ENCODE assay signal across 33 mouse cellular contexts in genomic region chr4:98823047-98823446, GRCm38 (mm10). TPM values are rescaled to one million over a fixed set of nuclear protein-coding genes. Genes with fewer than 3 reads are reported as not detected.
DNase-seq lines count a peak whose midpoint lies in the region; ATAC-seq lines count a peak whose summit lies in the region.
"Had no signal": no experiment of that assay in that cellular context is flagged by ENCODE, and none has a peak within 500 bp of the region (broad histone marks: within the 10 kb centered on the region; RNA-seq: fewer than 3 reads in every experiment).

No protein-coding gene starts in this region.

- H3K27me3 ChIP-seq in kidney, embryonic 16.5 days (ENCODE audit: insufficient read depth, low read length), result no peaks in the 10 kb centered on the region
- peaks cover 10% of the 10 kb centered on the region; the same call in 1 of the 2 replicates for H3K27me3 ChIP-seq in midbrain, embryonic 14.5 days (ENCODE audit: control insufficient read depth, insufficient read depth, low read length)
- peaks cover 4% of the 10 kb centered on the region for H3K27me3 ChIP-seq in midbrain, embryonic 11.5 days (ENCODE audit: control insufficient read depth, insufficient read depth, low read length)
- peaks cover 24% of the 10 kb centered on the region for H3K27me3 ChIP-seq in embryonic facial prominence, embryonic 10.5 days (replicated peaks; ENCODE audit: low read depth, poor library complexity, severe bottlenecking)
- peaks cover 11% of the 10 kb centered on the region for H3K27me3 ChIP-seq in heart, embryonic 11.5 days (ENCODE audit: control insufficient read depth, insufficient read depth, low read length)

- no peak for DNase-seq in kidney, adult 11 months
- DNase-seq in midbrain, embryonic 14.5 days, result peak; percentile 6
- no peak for DNase-seq in midbrain, embryonic 11.5 days (ENCODE audit: low spot score, missing footprints)
- peak; percentile 16 for DNase-seq in brain, adult 2 months (ENCODE audit: low read depth, low spot score)
- no peak for DNase-seq in embryonic facial prominence, embryonic 10.5 days (ENCODE audit: low spot score)
- DNase-seq: adrenal gland, adult 2 months; adrenal gland, postnatal 14 days; cerebellum, adult 11-12 months; cerebellum, adult 8-10 months; cerebellum, postnatal 10 days; cerebellum, postnatal 36 days; embryo, embryonic 11 days; forebrain, postnatal 0 days; gastrocnemius, adult 2 months; gastrocnemius, postnatal 14 days; heart, adult 11 months; heart, postnatal 10 days; heart, postnatal 36 days had no signal

- WGBS in kidney, embryonic 16.5 days, result 58% methylated on average over 3 of the region's 3 CpGs
- 82% methylated on average over 3 of the region's 3 CpGs for WGBS in midbrain, embryonic 14.5 days
- 87% methylated on average over 3 of the region's 3 CpGs for WGBS in midbrain, embryonic 11.5 days
- 72% methylated on average over 3 of the region's 3 CpGs for WGBS in embryonic facial prominence, embryonic 10.5 days
- WGBS in heart, embryonic 11.5 days (ENCODE audit: insufficient replicate concordance), result 78% methylated on average over 3 of the region's 3 CpGs

- no peak overlapping the region for H3K9ac ChIP-seq in kidney, embryonic 16.5 days (replicated peaks; ENCODE audit: low read length)
- H3K9ac ChIP-seq in midbrain, embryonic 14.5 days (replicated peaks; ENCODE audit: low read length), result no peak overlapping the region
- H3K9ac ChIP-seq in midbrain, embryonic 11.5 days (ENCODE audit: low read length), result no peak overlapping the region
- no peak overlapping the region for H3K9ac ChIP-seq in heart, embryonic 11.5 days (ENCODE audit: low read depth, low read length)
- H3K9ac ChIP-seq: forebrain, postnatal 0 days; heart, embryonic 12.5 days; heart, embryonic 15.5 days; hindbrain, embryonic 14.5 days had no signal

- H3K4me1 ChIP-seq in kidney, embryonic 16.5 days (ENCODE audit: insufficient read depth, low read length), result peaks cover 9% of the 10 kb centered on the region; the same call in 1 of the 2 replicates
- H3K4me1 ChIP-seq in midbrain, embryonic 14.5 days (ENCODE audit: control insufficient read depth, insufficient read depth, low read length), result no peaks in the 10 kb centered on the region
- H3K4me1 ChIP-seq in midbrain, embryonic 11.5 days (ENCODE audit: control insufficient read depth, insufficient read depth, low read length), result no peaks in the 10 kb centered on the region
- H3K4me1 ChIP-seq in embryonic facial prominence, embryonic 10.5 days, result peaks cover 38% of the 10 kb centered on the region
- no peaks in the 10 kb centered on the region for H3K4me1 ChIP-seq in heart, embryonic 11.5 days (ENCODE audit: control insufficient read depth, insufficient read depth, low read length)

- no peaks in the 10 kb centered on the region for H3K9me3 ChIP-seq in kidney, embryonic 16.5 days (ENCODE audit: low read length)
- no peaks in the 10 kb centered on the region for H3K9me3 ChIP-seq in midbrain, embryonic 14.5 days (ENCODE audit: control insufficient read depth, low read length)
- no peaks in the 10 kb centered on the region for H3K9me3 ChIP-seq in midbrain, embryonic 11.5 days (ENCODE audit: control insufficient read depth, low read length)
- H3K9me3 ChIP-seq in embryonic facial prominence, embryonic 10.5 days, result no peaks in the 10 kb centered on the region
- H3K9me3 ChIP-seq in heart, embryonic 11.5 days (replicated peaks; ENCODE audit: control insufficient read depth, low read length), result no peaks in the 10 kb centered on the region
- H3K9me3 ChIP-seq: forebrain, embryonic 10.5 days; heart, embryonic 12.5 days; heart, embryonic 15.5 days had no signal

- no peak overlapping the region for H3K27ac ChIP-seq in kidney, embryonic 16.5 days (ENCODE audit: low read length)
- no peak overlapping the region for H3K27ac ChIP-seq in midbrain, embryonic 14.5 days (replicated peaks; ENCODE audit: low read depth, low read length)
- no peak overlapping the region for H3K27ac ChIP-seq in midbrain, embryonic 11.5 days (ENCODE audit: low read depth, low read length)
- H3K27ac ChIP-seq in embryonic facial prominence, embryonic 10.5 days (replicated peaks), result peak overlapping the region; percentile 20; the same call in 1 of the 2 replicates
- no peak overlapping the region for H3K27ac ChIP-seq in heart, embryonic 11.5 days (ENCODE audit: low read depth, low read length)
- H3K27ac ChIP-seq: forebrain, embryonic 10.5 days; gastrocnemius, adult 2 months; heart, embryonic 15.5 days; hindbrain, embryonic 14.5 days had no signal

- H3K36me3 ChIP-seq in kidney, embryonic 16.5 days (ENCODE audit: insufficient read depth, low read length), result no peaks in the 10 kb centered on the region
- H3K36me3 ChIP-seq in midbrain, embryonic 14.5 days (ENCODE audit: control insufficient read depth, insufficient read depth, low read length), result no peaks in the 10 kb centered on the region
- H3K36me3 ChIP-seq in midbrain, embryonic 11.5 days (ENCODE audit: control insufficient read depth, insufficient read depth, low read length), result no peaks in the 10 kb centered on the region
- no peaks in the 10 kb centered on the region for H3K36me3 ChIP-seq in embryonic facial prominence, embryonic 10.5 days (replicated peaks)
- H3K36me3 ChIP-seq in heart, embryonic 11.5 days (ENCODE audit: control insufficient read depth, insufficient read depth, low read length), result no peaks in the 10 kb centered on the region
- H3K36me3 ChIP-seq: forebrain, embryonic 10.5 days; heart, embryonic 12.5 days; heart, embryonic 15.5 days had no signal

- no peak overlapping the region for H3K4me2 ChIP-seq in kidney, embryonic 16.5 days (replicated peaks; ENCODE audit: low read depth, low read length)
- H3K4me2 ChIP-seq in midbrain, embryonic 14.5 days (ENCODE audit: low read length), result no peak overlapping the region
- H3K4me2 ChIP-seq in midbrain, embryonic 11.5 days, result no peak overlapping the region
- H3K4me2 ChIP-seq in heart, embryonic 11.5 days, result no peak overlapping the region
- H3K4me2 ChIP-seq: heart, embryonic 12.5 days; heart, embryonic 15.5 days; hindbrain, embryonic 14.5 days had no signal

- ATAC-seq in kidney, embryonic 16.5 days (ENCODE audit: low FRiP score, low TSS enrichment), result peak; percentile 28; the same call in 1 of the 2 replicates
- ATAC-seq in midbrain, embryonic 14.5 days (ENCODE audit: low FRiP score, low TSS enrichment), result no peak
- ATAC-seq in midbrain, embryonic 11.5 days (ENCODE audit: low FRiP score), result no peak
- ATAC-seq in heart, embryonic 11.5 days (replicated peaks; ENCODE audit: insufficient number of reproducible peaks, low FRiP score, low TSS enrichment), result no peak
- ATAC-seq: CD4-positive, CD25-positive, alpha-beta regulatory T cell, adult 4 months; forebrain, embryonic 14.5 days; forebrain, postnatal 0 days had no signal

- H3K4me3 ChIP-seq in kidney, embryonic 16.5 days (ENCODE audit: low read length), result no peak overlapping the region
- no peak overlapping the region for H3K4me3 ChIP-seq in midbrain, embryonic 14.5 days (replicated peaks; ENCODE audit: low read depth, low read length)
- H3K4me3 ChIP-seq in midbrain, embryonic 11.5 days (ENCODE audit: low read depth, low read length), result no peak overlapping the region
- no peak overlapping the region for H3K4me3 ChIP-seq in embryonic facial prominence, embryonic 10.5 days
- no peak overlapping the region for H3K4me3 ChIP-seq in heart, embryonic 11.5 days (ENCODE audit: low read depth, low read length)
- H3K4me3 ChIP-seq: forebrain, embryonic 10.5 days; gastrocnemius, adult 2 months; heart, embryonic 12.5 days; heart, embryonic 15.5 days had no signal

RNA-seq across cellular contexts. Expression of gene I0C0044D17Rik, which starts 0.6 kb away (rescaled TPM):
- polyA plus RNA-seq in kidney, embryonic 16.5 days (2015; fragmentation: Nextera tagmentation; extraction: Ambion mirVana), result not detected in 2 replicates
- not detected in 2 replicates for polyA plus RNA-seq in midbrain, embryonic 14.5 days (2014; fragmentation: Nextera tagmentation; extraction: Ambion mirVana)
- not detected in 2 replicates for polyA plus RNA-seq in midbrain, embryonic 11.5 days (2014; fragmentation: Nextera tagmentation; extraction: Ambion mirVana)
- not detected in 2 replicates for polyA plus RNA-seq in embryonic facial prominence, embryonic 10.5 days (2016; fragmentation: Nextera tagmentation; extraction: Ambion mirVana)
- polyA plus RNA-seq in heart, embryonic 11.5 days (2014; fragmentation: Nextera tagmentation; extraction: Ambion mirVana), result not detected in 2 replicates
- polyA plus RNA-seq: adrenal gland, adult 2 months; brain, embryonic 14.5 days; C2C12; CD4-positive, CD25-positive, alpha-beta regulatory T cell, adult 4 months; cortical plate, adult 2 months; embryonic facial prominence, embryonic 11.5 days; embryonic facial prominence, embryonic 14.5 days; forebrain, embryonic 10.5 days; forebrain, embryonic 14.5 days; forebrain, postnatal 0 days; frontal cortex, adult 2 months; heart, embryonic 12.5 days; heart, embryonic 15.5 days; hindbrain, embryonic 11.5 days; hindbrain, embryonic 14.5 days had no signal

RNA-seq across cellular contexts. Expression of gene Kank4, which starts 5.7 kb away (rescaled TPM):
- polyA plus RNA-seq in kidney, embryonic 16.5 days (2015; fragmentation: Nextera tagmentation; extraction: Ambion mirVana), result 2.4 and 2.6 TPM in 2 replicates
- polyA plus RNA-seq in midbrain, embryonic 14.5 days (2014; fragmentation: Nextera tagmentation; extraction: Ambion mirVana), result 0.36 and 0.50 TPM in 2 replicates
- polyA plus RNA-seq in midbrain, embryonic 11.5 days (2014; fragmentation: Nextera tagmentation; extraction: Ambion mirVana), result 0.92 and 0.98 TPM in 2 replicates
- 2.1 and 2.5 TPM in 2 replicates for polyA plus RNA-seq in embryonic facial prominence, embryonic 10.5 days (2016; fragmentation: Nextera tagmentation; extraction: Ambion mirVana)
- 0.72 and 1.1 TPM in 2 replicates for polyA plus RNA-seq in heart, embryonic 11.5 days (2014; fragmentation: Nextera tagmentation; extraction: Ambion mirVana)
- polyA plus RNA-seq: C2C12; CD4-positive, CD25-positive, alpha-beta regulatory T cell, adult 4 months had no signal

Comparison
In these comparisons a context has a peak if more than half of its experiments do, and no peak if none do; other contexts are left out.
1. DNase-seq: peak in midbrain, embryonic 14.5 days (single experiment) and brain, adult 2 months (single experiment); none in kidney, adult 11 months (single experiment), midbrain, embryonic 11.5 days (single experiment) and embryonic facial prominence, embryonic 10.5 days (single experiment).